Mouse (Mus musculus): ENCODE measurements around the gene Nudcd3. TPM values are rescaled to one million over a fixed set of nuclear protein-coding genes. Genes with fewer than 3 reads are reported as not detected.

Nudcd3 gene
- total RNA-seq, 2 experiments from 2014 or later = 114 to 118 TPM

DNA sequence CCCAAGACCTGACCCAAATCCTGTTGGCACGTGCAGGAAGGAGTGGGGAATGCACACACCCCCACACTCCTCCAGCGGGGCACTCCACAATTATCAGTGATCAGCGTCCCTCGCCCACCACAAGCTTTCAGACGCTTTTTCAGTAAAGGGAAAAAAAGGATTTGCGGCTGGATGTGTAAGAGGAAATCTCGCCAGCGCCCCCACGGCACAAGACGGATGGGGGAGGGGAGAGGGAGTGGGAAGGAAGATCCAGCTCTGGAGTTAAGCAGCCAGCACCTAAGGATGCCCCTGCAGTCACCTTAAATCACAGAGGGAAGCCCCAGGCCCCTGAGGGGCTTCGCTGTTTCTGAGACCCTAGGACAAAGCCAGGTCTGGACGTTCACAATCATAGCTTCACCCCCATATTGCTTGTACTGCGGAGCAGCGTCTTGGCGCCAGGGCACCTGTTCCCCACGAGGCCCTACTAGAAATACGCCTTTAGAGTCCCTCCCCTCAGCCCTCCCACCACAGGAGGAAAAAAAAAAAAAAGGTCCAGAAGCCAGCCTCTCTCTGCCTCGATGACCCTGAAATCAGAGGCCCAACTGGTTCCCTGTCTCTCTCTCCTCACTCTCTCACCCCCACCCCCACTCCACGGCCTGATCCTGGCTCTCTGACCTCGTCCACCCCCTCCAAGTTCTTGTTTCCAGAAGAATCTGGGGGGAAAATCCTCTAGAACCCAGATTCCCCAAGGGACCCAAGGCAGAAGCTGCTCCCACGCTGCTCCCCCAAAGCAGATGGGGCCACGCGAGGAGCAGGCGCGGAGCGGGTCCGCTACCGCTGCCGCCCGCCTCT lies 135.8 kb downstream of the Nudcd3 start:
- DNase-seq (ENCODE audit: low spot score in 2 of 2) = peak in 1 of 2 experiments; percentile 59

DNA sequence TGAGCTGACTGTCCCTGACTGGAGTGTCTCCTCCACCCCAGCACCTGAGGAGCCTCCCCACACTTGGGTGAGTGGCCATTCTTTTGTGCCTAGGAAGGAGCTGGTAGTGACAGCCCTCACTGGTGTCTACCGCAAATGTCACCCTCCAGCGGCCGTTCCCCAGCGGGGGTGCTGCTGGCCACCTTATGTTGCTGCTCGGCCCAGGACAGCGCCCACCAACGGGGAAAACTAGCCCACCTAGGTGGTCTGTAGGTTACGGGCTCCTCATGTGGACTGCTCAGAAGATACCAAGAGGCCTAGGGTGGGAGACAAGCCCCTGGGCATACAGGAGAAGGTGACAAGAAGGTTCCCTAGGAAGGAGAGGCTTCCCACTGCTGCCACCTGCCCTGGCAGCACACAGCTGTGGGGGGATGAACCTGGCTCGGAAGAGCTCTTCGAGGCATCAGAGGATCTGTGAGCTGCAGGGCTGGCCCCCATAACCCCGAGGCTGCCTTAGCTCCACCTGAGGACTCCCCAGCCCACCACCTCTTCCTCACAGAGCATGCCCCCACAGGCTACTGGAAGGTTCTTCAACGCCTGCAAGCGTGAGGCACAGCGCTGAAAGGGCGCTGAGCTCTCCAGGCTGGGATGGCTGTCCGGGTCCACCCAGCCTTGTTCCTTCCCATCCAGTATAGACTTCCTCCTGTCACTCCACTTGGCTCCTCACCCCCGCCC lies 136.6 kb downstream of the Nudcd3 start:
- DNase-seq (ENCODE audit: low spot score in 2 of 2) = peak in 1 of 2 experiments; percentile 31

DNA sequence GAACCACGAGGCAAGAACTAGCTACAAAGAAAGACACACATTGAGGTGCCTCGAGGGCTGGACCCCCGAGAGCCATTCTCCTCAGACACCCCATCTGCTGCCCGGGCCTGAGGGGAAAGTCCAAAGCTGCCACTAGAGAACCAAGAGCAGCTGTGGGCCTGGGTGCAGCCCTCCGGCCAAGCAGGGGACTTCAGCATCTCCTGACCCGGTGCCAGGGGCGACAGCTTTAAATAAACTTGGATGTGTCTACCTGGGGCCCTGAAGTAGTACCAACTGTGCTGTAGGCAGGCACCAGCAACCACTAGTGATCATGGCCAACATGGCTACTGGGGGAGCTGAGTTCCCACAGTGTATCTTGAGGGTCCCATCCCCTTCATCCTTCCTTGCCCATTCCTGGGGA lies 137.2 kb downstream of the Nudcd3 start:
- DNase-seq (ENCODE audit: low spot score in 2 of 2) = no peak

DNA sequence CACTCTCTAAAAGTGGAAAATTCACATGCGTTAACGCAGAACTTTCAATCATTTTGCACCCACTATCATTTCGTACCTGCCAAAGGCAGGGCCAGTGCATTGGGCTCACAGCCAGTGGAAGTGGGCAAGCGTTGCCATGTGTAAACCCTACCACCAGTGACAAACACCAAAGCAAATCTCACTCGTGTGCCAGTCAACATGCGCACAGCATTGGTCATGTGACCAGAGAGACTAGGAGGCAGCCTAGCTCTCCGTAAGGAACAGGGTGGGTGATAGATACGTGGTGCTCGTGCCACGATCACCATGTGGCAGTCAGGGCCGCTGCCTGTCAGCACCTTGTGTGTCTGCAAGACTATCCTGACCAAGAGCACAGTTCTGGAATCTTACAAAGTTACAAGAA lies 137.9 kb downstream of the Nudcd3 start:
- DNase-seq (ENCODE audit: low spot score in 2 of 2) = no peak

DNA sequence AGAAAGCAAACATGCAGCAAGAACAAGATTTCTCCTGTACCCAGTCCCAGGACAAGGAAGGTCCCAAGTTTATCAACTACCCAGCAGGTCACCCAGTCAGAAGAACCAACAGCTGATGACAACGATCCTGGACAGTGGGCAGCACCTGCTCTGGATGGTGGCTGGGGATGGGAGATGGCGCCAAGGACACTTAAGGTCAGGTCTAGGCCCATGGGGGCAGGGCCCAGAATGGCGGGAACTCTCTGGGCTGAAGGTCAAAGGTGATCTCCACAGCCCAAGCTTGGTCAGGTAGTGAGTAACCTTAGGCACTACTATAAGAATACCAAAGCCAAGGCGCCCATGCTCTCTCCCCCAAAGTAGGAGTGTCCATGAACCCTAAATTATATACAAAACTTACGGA lies 138.3 kb downstream of the Nudcd3 start:
- DNase-seq (ENCODE audit: low spot score in 2 of 2) = no peak

DNA sequence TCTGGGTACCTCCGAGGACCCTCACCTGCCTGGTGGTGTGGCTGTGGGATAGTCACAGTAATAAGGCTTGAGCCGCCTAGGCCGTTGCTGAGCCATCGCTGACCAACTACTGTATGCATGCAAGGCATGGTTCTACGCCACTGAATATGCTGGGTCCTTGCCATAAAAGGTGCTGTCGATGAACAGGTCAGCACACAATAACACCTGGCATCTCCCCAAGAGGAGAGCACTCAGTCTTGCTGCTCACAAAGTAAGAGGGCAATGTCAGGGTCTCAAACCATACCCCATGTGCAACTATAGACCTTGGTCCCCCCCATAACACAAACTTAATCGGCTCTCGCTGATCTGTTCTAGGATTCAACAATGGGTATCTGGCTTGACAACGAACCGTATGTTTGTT lies 141.1 kb downstream of the Nudcd3 start:
- no peak for DNase-seq (ENCODE audit: low spot score in 2 of 2)

Other genes with a start within 250 kb of the Nudcd3 start
- 100 to 1,000 TPM; 108 TPM for gene Ykt6, start 244.7 kb downstream of the Nudcd3 start, total RNA-seq (2021)
- gene Camk2b, start 134.1 kb downstream of the Nudcd3 start, total RNA-seq (2021) = 100 to 1,000 TPM; 808 to 852 TPM
- not detected for gene A730071L15Rik, start 386 bp downstream of the Nudcd3 start, total RNA-seq (2021)
- under 1 TPM; 0.13 to 0.25 TPM for gene Npc1l1, start 29.7 kb upstream of the Nudcd3 start, total RNA-seq (2021)
- 10 to 100 TPM; 48.8 to 50.9 TPM for gene Ddx56, start 67.4 kb upstream of the Nudcd3 start, total RNA-seq (2021)
- gene Tmed4, start 74.5 kb upstream of the Nudcd3 start, total RNA-seq (2021) = 10 to 100 TPM; 67.6 to 73.7 TPM
- 100 to 1,000 TPM; 218 to 231 TPM for gene Ogdh, start 91.2 kb upstream of the Nudcd3 start, total RNA-seq (2021)
- gene Zmiz2, start 188.7 kb upstream of the Nudcd3 start, total RNA-seq (2021) = 100 to 1,000 TPM; 149 to 163 TPM
- gene Ppia, start 215.0 kb upstream of the Nudcd3 start, total RNA-seq (2021) = 1,000 to 10,000 TPM; 2,229 to 2,426 TPM
- 10 to 100 TPM; 48.5 to 53.6 TPM for gene H2afv, start 244.0 kb upstream of the Nudcd3 start, total RNA-seq (2021)

Measured in layer of hippocampus, postnatal 10 days (tissue).